Comparison of ENCODE assay signal across 19 mouse cellular contexts in the genomic region with DNA sequence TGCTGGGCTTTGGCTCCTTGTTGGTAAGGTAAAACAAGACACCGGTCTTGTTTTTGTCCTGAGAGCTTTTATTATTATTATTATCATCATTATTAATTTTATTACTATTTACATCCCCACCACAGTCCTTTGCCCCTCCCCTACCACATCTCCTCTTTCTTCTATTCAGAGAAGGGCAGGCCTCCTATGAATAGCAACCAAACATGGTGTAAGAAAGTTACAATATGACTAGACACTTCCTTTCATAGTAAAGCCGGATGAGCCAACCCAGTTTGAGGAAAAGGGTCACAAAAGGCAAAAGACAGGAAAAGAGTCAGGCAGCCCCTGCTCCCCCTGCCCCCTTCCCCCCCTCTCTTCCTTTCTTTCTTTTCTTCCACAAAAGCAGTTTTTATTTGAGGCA. TPM values are rescaled to one million over a fixed set of nuclear protein-coding genes. Genes with fewer than 3 reads are reported as not detected.
"Had no signal": no experiment of that assay in that cellular context is flagged by ENCODE, and none has a peak within 500 bp of the region (broad histone marks: within the 10 kb centered on the region; RNA-seq: fewer than 3 reads in every experiment).

No protein-coding gene starts in this region.

- H3K27ac ChIP-seq: neural tube, embryonic 13.5 days; neural tube, embryonic 15.5 days; stomach, embryonic 15.5 days; stomach, postnatal 0 days had no signal

- H3K4me2 ChIP-seq: neural tube, embryonic 13.5 days; neural tube, embryonic 15.5 days; stomach, embryonic 15.5 days had no signal

- H3K27me3 ChIP-seq: neural tube, embryonic 13.5 days; neural tube, embryonic 15.5 days; stomach, embryonic 15.5 days had no signal

- H3K4me3 ChIP-seq: neural tube, embryonic 13.5 days; neural tube, embryonic 15.5 days; stomach, embryonic 15.5 days had no signal

- H3K4me1 ChIP-seq: neural tube, embryonic 13.5 days; neural tube, embryonic 15.5 days; stomach, embryonic 15.5 days had no signal

- H3K9me3 ChIP-seq: neural tube, embryonic 13.5 days; neural tube, embryonic 15.5 days; stomach, embryonic 15.5 days had no signal

- DNase-seq: retina, postnatal 1 day; right cerebral cortex, adult 18-20 months; right cerebral cortex, postnatal 14 days; right cerebral cortex, postnatal 25 days; right cerebral cortex, postnatal 4 days; spleen, adult 18-20 months; thymus, adult 18-20 months; thymus, adult 2 months; thymus, postnatal 14 days; thymus, postnatal 25 days; thymus, postnatal 36 days; thymus, postnatal 4 days had no signal

- H3K9ac ChIP-seq: neural tube, embryonic 13.5 days; neural tube, embryonic 15.5 days; stomach, embryonic 15.5 days had no signal

- H3K36me3 ChIP-seq: neural tube, embryonic 13.5 days; neural tube, embryonic 15.5 days; stomach, embryonic 15.5 days had no signal

RNA-seq across cellular contexts. Expression of gene Boll, which starts 17.3 kb away (rescaled TPM):
- polyA plus RNA-seq: neural tube, embryonic 14.5 days; small intestine, adult 2 months; urinary bladder, adult 2 months had no signal
